Mouse (Mus musculus) neural tube, embryonic 10.5 days (tissue): ENCODE measurements around the gene Pam16.
A peak's percentile ranks its signal among the peaks of the same experiment; 100 is the strongest.

Experiments
- DNase-seq: peaks from one replicate; pipeline ENCODE4 v3.0.0-alpha.2; 2017; ENCODE audit warnings: low spot score; ENCODE audit errors: extremely low spot score

Pam16 gene

GRCm38 (mm10) chr16:4624481-4625110, at the start of gene Pam16:
Gene Pam16 (minus strand): TSS chr16:4624988.
- peak; percentile 93 for DNase-seq

GRCm38 (mm10) chr16:4674091-4674490, 49.3 kb upstream of the Pam16 start:
- DNase-seq = no peak

- no peak for DNase-seq
These were observed 45.5 kb upstream of the Pam16 start for GRCm38 (mm10) chr16:4670317-4670716.

GRCm38 (mm10) chr16:4667190-4667808, 42.5 kb upstream of the Pam16 start:
- peak; percentile 88 for DNase-seq

- DNase-seq = no peak
These were observed 40.9 kb upstream of the Pam16 start for GRCm38 (mm10) chr16:4665726-4666125.

GRCm38 (mm10) chr16:4663806-4664205, 39.0 kb upstream of the Pam16 start:
- DNase-seq = no peak

GRCm38 (mm10) chr16:4661605-4662004, 36.8 kb upstream of the Pam16 start:
- DNase-seq = no peak

GRCm38 (mm10) chr16:4659326-4659725, 34.5 kb upstream of the Pam16 start:
- no peak for DNase-seq

GRCm38 (mm10) chr16:4658781-4659245, 34.0 kb upstream of the Pam16 start:
- peak; percentile 84 for DNase-seq

- DNase-seq = no peak
These were observed 31.8 kb upstream of the Pam16 start for GRCm38 (mm10) chr16:4656571-4657081.

- DNase-seq = no peak
These were observed 31.2 kb upstream of the Pam16 start for GRCm38 (mm10) chr16:4655764-4656570.

- DNase-seq = no peak
These were observed 30.5 kb upstream of the Pam16 start for GRCm38 (mm10) chr16:4655251-4655734.

GRCm38 (mm10) chr16:4654706-4655105, 29.9 kb upstream of the Pam16 start:
- no peak for DNase-seq

- DNase-seq = no peak
These were observed 28.1 kb upstream of the Pam16 start for GRCm38 (mm10) chr16:4652707-4653416.

GRCm38 (mm10) chr16:4651624-4652023, 26.8 kb upstream of the Pam16 start:
- peak; percentile 55 for DNase-seq

GRCm38 (mm10) chr16:4651081-4651480, 26.3 kb upstream of the Pam16 start:
- DNase-seq = no peak

- DNase-seq = no peak
These were observed 25.4 kb upstream of the Pam16 start for GRCm38 (mm10) chr16:4650161-4650560.

- no peak for DNase-seq
These were observed 24.9 kb upstream of the Pam16 start for GRCm38 (mm10) chr16:4649692-4650091.

GRCm38 (mm10) chr16:4649211-4649610, 24.4 kb upstream of the Pam16 start:
- no peak for DNase-seq

GRCm38 (mm10) chr16:4648416-4649023, 23.7 kb upstream of the Pam16 start:
- no peak for DNase-seq

GRCm38 (mm10) chr16:4647651-4648141, 22.9 kb upstream of the Pam16 start:
- no peak for DNase-seq
